Mouse (Mus musculus): ENCODE measurements at regions not wholly inside any gene's neighbourhood (a gene's known extent, or its start where the extent isn't known, plus 50 kb on each side); places are given as distances from the start of the nearest gene placed in this dataset.
A peak's percentile ranks its signal among the peaks of the same experiment; 100 is the strongest.

- no peak for DNase-seq (ENCODE audit: low read depth)
Measured at GRCm38 (mm10) chr1:52553871-52554270, 53.4 kb upstream of the Nab1 start.

GRCm38 (mm10) chr1:52565812-52566211, 64.7 kb upstream of the Nemp2 start:
- DNase-seq (ENCODE audit: low read depth) = no peak

GRCm38 (mm10) chr1:52571674-52572073, 58.8 kb upstream of the Nemp2 start:
- DNase-seq (ENCODE audit: low read depth) = peak; percentile 51

- DNase-seq (ENCODE audit: low read depth) = peak; percentile 74
Measured at GRCm38 (mm10) chr1:52578298-52579056, 52.0 kb upstream of the Nemp2 start.

GRCm38 (mm10) chr1:52580132-52580896, 50.2 kb upstream of the Nemp2 start:
- DNase-seq (ENCODE audit: low read depth) = no peak
